Mouse (Mus musculus) CD4-positive naive resting alpha-beta T cell, adult 57 days (primary cell): Measurements from ENCODE around the gene Bbip1. TPM values are rescaled to one million over a fixed set of nuclear protein-coding genes. Genes with fewer than 3 reads are reported as not detected.

Source experiments
- total RNA-seq: library from RNA; stranded (reverse); gene quantifications from one replicate; pipeline ENCODE4 v1.2.4, GENCODE M21; 2023

Gene Bbip1
- total RNA-seq, result 36.9 TPM

GRCm38 (mm10) chr19:53943802-53944785 is at the start of gene Bbip1, which contains the start of gene Shoc2:
Bbip1 (minus strand) TSS chr19:53944627.
Shoc2 (plus strand) TSS chr19:53944306.

GRCm38 (mm10) chr19:53892061-53892460 is 52.4 kb downstream of the Bbip1 start, which contains the start of gene Pdcd4:
Pdcd4 (plus strand) TSS chr19:53892231.

Other genes with a start within 250 kb of the Bbip1 start
- gene Pdcd4, start 52.4 kb downstream of the Bbip1 start, total RNA-seq, result 370 TPM
- gene Shoc2, start 321 bp downstream of the Bbip1 start, total RNA-seq, result 57.2 TPM
- 1.9 TPM for gene Adra2a, start 99.5 kb upstream of the Bbip1 start, total RNA-seq